Mouse (Mus musculus): ENCODE measurements at regions not wholly inside any gene's neighbourhood (a gene's known extent, or its start where the extent isn't known, plus 50 kb on each side); places are given as distances from the start of the nearest gene placed in this dataset.

- TF ChIP-seq CTCF (IDR thresholded peaks at IDR 0.05; ENCODE audit: borderline replicate concordance, insufficient read depth, low read depth, low read length) (no peak), POLR2A (IDR thresholded peaks at IDR 0.05; ENCODE audit: borderline replicate concordance, insufficient read depth, low read length) (no peak)
These were observed 55.4 kb upstream of the Lrrn1 start for GRCm38 (mm10) chr6:107474125-107474524.
